Mouse (Mus musculus) liver, embryonic 13.5 days (tissue): Measurements from ENCODE around the gene Ifi209. TPM values are rescaled to one million over a fixed set of nuclear protein-coding genes. Genes with fewer than 3 reads are reported as not detected.
"Not testable (repeated sequence)": the region's sequence is repeated elsewhere in the genome, so short reads cannot be mapped to it uniquely, and the experiment has no call there.

ENCODE experiments used
- ATAC-seq: fragments of 200-750 bp; cut with Nextera tagmentation; 2 replicates; pipeline ENCODE4 v1.8.0; 2017; ENCODE audit warnings: low read depth, mild to moderate bottlenecking, moderate number of reproducible peaks, moderate library complexity
- DNase-seq: peaks from one replicate; pipeline ENCODE4 v3.0.0; 2022
- H3K27ac ChIP-seq: fragments of 300-500 bp; sonication (generic); 2 replicates; pipeline ENCODE4 v1.5.1; 2015; ENCODE audit warnings: moderate library complexity, mild to moderate bottlenecking, inconsistent platforms
- H3K27me3 ChIP-seq: fragments of 300-500 bp; sonication (generic); 2 replicates; pipeline ENCODE4 v1.6.1; 2015; ENCODE audit warnings: mild to moderate bottlenecking, inconsistent platforms
- H3K36me3 ChIP-seq: fragments of 300-500 bp; sonication (generic); 2 replicates; pipeline ENCODE4 v1.6.1; 2015; ENCODE audit warnings: mild to moderate bottlenecking, inconsistent platforms
- H3K4me1 ChIP-seq: fragments of 300-500 bp; sonication (generic); replicated peaks from 2 replicates; pipeline ENCODE4 v1.6.1; 2015; ENCODE audit warnings: inconsistent platforms
- H3K4me2 ChIP-seq: fragments of 300-500 bp; sonication (generic); 2 replicates; pipeline ENCODE4 v1.6.1; 2015; ENCODE audit warnings: inconsistent platforms, mild to moderate bottlenecking, moderate library complexity
- H3K4me3 ChIP-seq: fragments of 300-500 bp; sonication (generic); replicated peaks from 2 replicates; pipeline ENCODE4 v1.5.1; 2015; ENCODE audit warnings: mild to moderate bottlenecking, inconsistent platforms
- H3K9ac ChIP-seq: fragments of 300-500 bp; sonication (generic); 2 replicates; pipeline ENCODE4 v1.6.1; 2015; ENCODE audit warnings: mild to moderate bottlenecking, inconsistent platforms
- H3K9me3 ChIP-seq: fragments of 300-500 bp; sonication (generic); replicated peaks from 2 replicates; pipeline ENCODE4 v1.6.1; 2016; ENCODE audit warnings: inconsistent platforms
- WGBS: fragments of 180-500 bp; shearing (Covaris S2); methylation state at CpG from one replicate; pipeline ENCODE4 v1.1.7; 2015; ENCODE audit not compliant: insufficient replicate concordance; 5-methylcytosine and 5-hydroxymethylcytosine counted together
- microRNA-seq: library from miRNA; unstranded; fragments of <30 nt; microRNA quantifications from one replicate; pipeline ENCODE4, GENCODE M21; 2016
- polyA plus RNA-seq: library from polyadenylated mRNA; unstranded; fragments of >200 nt; fragmentation: Nextera tagmentation; extraction: Ambion mirVana; gene quantifications from 2 replicates; pipeline ENCODE4 v1.2.1, GENCODE M21; 2015

Ifi209 gene
- polyA plus RNA-seq, 1 experiment from 2014 or later, result 0.17 TPM

DNA sequence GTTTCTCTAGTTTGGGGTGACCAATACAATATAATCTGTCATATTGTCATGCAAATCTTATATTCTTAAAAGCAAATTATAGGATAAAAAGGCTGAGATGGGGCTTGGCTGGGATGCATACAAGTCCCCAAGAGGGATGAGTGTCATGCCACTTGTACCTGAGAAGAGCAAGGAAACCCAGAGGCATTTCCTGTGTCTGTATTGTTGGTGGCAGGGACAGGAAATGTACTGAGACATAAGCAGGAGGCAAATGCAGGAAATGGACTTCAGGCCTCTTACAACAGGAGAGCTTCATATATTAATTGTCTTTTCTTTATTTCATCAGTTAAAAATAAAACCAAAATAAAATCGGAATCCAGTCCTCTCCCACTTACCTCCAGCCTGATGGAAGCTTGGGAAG lies 47.9 kb downstream of the Ifi209 start:
- not testable (repeated sequence) for H3K9me3 ChIP-seq, H3K27ac ChIP-seq, H3K9ac ChIP-seq, H3K4me2 ChIP-seq, H3K4me3 ChIP-seq, H3K36me3 ChIP-seq, H3K27me3 ChIP-seq, H3K4me1 ChIP-seq, ATAC-seq, DNase-seq
- WGBS, result 62% methylated on average over 1 of the region's 1 CpGs

DNA sequence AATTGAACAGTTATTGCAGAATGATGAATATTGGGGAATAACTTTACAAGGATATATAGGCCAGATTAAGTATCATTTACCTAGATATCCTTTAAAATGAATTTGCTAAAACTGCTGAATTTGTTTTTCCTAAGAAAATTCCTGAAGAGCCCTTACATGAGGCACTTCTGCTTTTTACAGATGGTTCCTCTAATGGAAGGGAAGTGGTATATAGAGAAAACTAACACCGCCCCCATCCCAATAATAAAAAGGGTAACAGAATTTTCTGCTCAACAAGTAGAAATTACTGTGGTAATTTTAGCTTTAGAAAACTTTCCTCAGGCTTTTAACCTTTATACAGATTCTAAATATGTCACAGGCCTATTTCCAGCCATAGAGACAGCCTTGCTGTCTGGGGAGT lies 63.6 kb downstream of the Ifi209 start:
- DNase-seq (no peak), ATAC-seq (no peak)
- Histone ChIP-seq H3K9ac (no peak overlapping the region), H3K27ac (no peak overlapping the region), H3K36me3 (no peaks in the 10 kb centered on the region), H3K4me3 (no peak overlapping the region), H3K4me1 (no peaks in the 10 kb centered on the region), H3K27me3 (no peaks in the 10 kb centered on the region), H3K4me2 (no peak overlapping the region), H3K9me3 (no peaks in the 10 kb centered on the region)
- 32% methylated on average over 1 of the region's 1 CpGs for WGBS

Small RNA genes lying within 50 kb of the gene (microRNA-seq; reads per million reads assigned to microRNA genes)
- not detected for gene Gm44339

Other genes starting within 250 kb of the Ifi209 start
- gene Ifi206, start 139.9 kb upstream of the Ifi209 start, polyA plus RNA-seq, result 0.10 and 0.12 TPM in 2 replicates
- not detected in 2 replicates for gene Ifi214, start 95.0 kb upstream of the Ifi209 start, polyA plus RNA-seq
- not detected in 2 replicates for gene Ifi213, start 31.6 kb upstream of the Ifi209 start, polyA plus RNA-seq
- not detected in 2 replicates for gene Ifi208, start 42.8 kb downstream of the Ifi209 start, polyA plus RNA-seq
- gene Ifi207, start 110.8 kb downstream of the Ifi209 start, polyA plus RNA-seq, result 0.78 and 1.1 TPM in 2 replicates
- 3.0 and 4.5 TPM in 2 replicates for gene Ifi204, start 136.0 kb downstream of the Ifi209 start, polyA plus RNA-seq